Mouse (Mus musculus) forebrain, embryonic 12.5 days (tissue): ENCODE measurements around the gene Tpm1. TPM values are rescaled to one million over a fixed set of nuclear protein-coding genes. Genes with fewer than 3 reads are reported as not detected.

Experiments used
- polyA plus RNA-seq: library from polyadenylated mRNA; unstranded; fragments of >200 nt; fragmentation: Nextera tagmentation; extraction: Ambion mirVana; gene quantifications from 2 replicates; pipeline ENCODE4 v1.2.1, GENCODE M21; 2016

Tpm1 gene
- polyA plus RNA-seq, 1 experiment from 2014 or later: 280 TPM

Other genes with a start within 250 kb of the Tpm1 start
- gene Aph1c, start 214.7 kb downstream of the Tpm1 start, polyA plus RNA-seq: 1.7 and 2.2 TPM in 2 replicates
- gene Rab8b, start 129.7 kb downstream of the Tpm1 start, polyA plus RNA-seq: 50.3 and 50.7 TPM in 2 replicates
- gene Rps27l, start 103.3 kb downstream of the Tpm1 start, polyA plus RNA-seq: 588 and 598 TPM in 2 replicates
- gene Lactb, start 73.9 kb downstream of the Tpm1 start, polyA plus RNA-seq: 8.8 and 9.7 TPM in 2 replicates